Mouse (Mus musculus) heart, embryonic 15.5 days (tissue): ENCODE measurements around the gene Coq10a. TPM values are rescaled to one million over a fixed set of nuclear protein-coding genes. Genes with fewer than 3 reads are reported as not detected.
A peak's percentile ranks its signal among the peaks of the same experiment; 100 is the strongest.

ENCODE experiments used
- ATAC-seq: fragments of 200-750 bp; cut with Nextera tagmentation; replicated peaks from 2 replicates; pipeline ENCODE4 v1.8.0; 2017; ENCODE audit warnings: low read depth, moderate TSS enrichment; ENCODE audit not compliant: insufficient number of reproducible peaks, insufficient read depth, low FRiP score
- H3K27ac ChIP-seq: fragments of 300-500 bp; sonication (generic); 2 replicates; pipeline ENCODE4 v1.5.1; 2015; ENCODE audit warnings: mild to moderate bottlenecking, inconsistent platforms
- H3K27me3 ChIP-seq: fragments of 300-500 bp; sonication (generic); 2 replicates; pipeline ENCODE4 v1.6.1; 2015; ENCODE audit warnings: inconsistent platforms
- H3K36me3 ChIP-seq: fragments of 300-500 bp; sonication (generic); 2 replicates; pipeline ENCODE4 v1.6.1; 2015; ENCODE audit warnings: mild to moderate bottlenecking, inconsistent platforms
- H3K4me1 ChIP-seq: fragments of 300-500 bp; sonication (generic); replicated peaks from 2 replicates; pipeline ENCODE4 v1.6.1; 2015; ENCODE audit warnings: inconsistent platforms
- H3K4me2 ChIP-seq: fragments of 300-500 bp; sonication (generic); 2 replicates; pipeline ENCODE4 v1.6.1; 2015; ENCODE audit warnings: inconsistent platforms, mild to moderate bottlenecking, moderate library complexity
- H3K4me3 ChIP-seq: fragments of 300-500 bp; sonication (generic); 2 replicates; pipeline ENCODE4 v1.5.1; 2015; ENCODE audit warnings: mild to moderate bottlenecking, inconsistent platforms
- H3K9ac ChIP-seq: fragments of 300-500 bp; sonication (generic); 2 replicates; pipeline ENCODE4 v1.6.1; 2015; ENCODE audit warnings: mild to moderate bottlenecking, inconsistent platforms
- H3K9me3 ChIP-seq: fragments of 300-500 bp; sonication (generic); replicated peaks from 2 replicates; pipeline ENCODE4 v1.6.1; 2016; ENCODE audit warnings: inconsistent platforms
- WGBS: fragments of 180-500 bp; shearing (Covaris S2); methylation state at CpG from one replicate; pipeline ENCODE4 v1.1.7; 2015; ENCODE audit warnings: mixed read lengths; 5-methylcytosine and 5-hydroxymethylcytosine counted together
- polyA plus RNA-seq: library from polyadenylated mRNA; unstranded; fragments of >200 nt; fragmentation: Nextera tagmentation; extraction: Ambion mirVana; gene quantifications from 2 replicates; pipeline ENCODE4 v1.2.1, GENCODE M21; 2015

The Coq10a gene
- polyA plus RNA-seq, 1 experiment from 2014 or later = 17.0 TPM

DNA sequence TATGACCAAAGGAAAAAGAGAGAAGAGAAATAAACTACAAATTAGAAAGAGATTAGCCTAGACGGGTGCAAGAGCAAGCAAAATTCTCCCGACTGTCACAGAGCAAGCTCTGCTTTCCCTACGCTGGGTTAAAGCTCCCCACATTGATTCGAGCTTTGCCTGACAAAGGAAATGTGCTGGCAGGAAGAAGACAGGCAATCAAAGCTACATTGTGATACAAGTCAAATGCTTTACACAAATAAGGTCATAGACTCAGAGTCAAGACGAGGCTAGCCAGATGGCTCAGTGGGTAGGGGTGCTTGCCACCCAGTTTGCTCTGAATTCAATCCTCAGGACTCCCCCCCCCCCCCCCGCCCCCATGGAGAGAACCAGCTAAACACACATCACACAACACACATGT is 1.2 kb upstream of the Coq10a start:
- Histone ChIP-seq H3K27me3 (no peaks in the 10 kb centered on the region), H3K36me3 (peaks cover 6% of the 10 kb centered on the region), H3K27ac (no peak overlapping the region), H3K4me1 (peaks cover 23% of the 10 kb centered on the region), H3K4me2 (no peak overlapping the region), H3K9ac (no peak overlapping the region), H3K4me3 (no peak overlapping the region), H3K9me3 (no peaks in the 10 kb centered on the region)
- no peak for ATAC-seq
- WGBS = 71% methylated on average over 6 of the region's 6 CpGs

DNA sequence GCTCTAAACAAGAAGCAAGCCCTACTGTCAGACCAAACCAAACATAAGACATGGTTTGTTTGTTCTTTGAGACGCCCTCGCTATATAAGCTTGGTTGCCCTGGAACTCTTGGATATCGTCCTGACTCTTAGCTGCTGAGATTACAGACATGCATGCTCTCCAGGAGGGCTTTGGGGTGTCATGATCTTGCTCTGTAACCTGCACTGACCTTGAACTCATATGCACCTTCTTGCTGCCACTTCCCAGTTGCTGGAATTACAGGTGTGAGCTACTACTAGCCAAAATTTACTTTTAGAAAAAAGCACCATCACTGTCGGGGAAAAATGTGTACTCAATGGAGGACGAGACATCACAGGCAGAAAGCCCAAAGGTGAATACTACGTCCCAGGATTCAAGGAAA is 802 bp upstream of the Coq10a start:
- no peaks in the 10 kb centered on the region for H3K9me3 ChIP-seq
- peaks cover 23% of the 10 kb centered on the region for H3K4me1 ChIP-seq
- H3K36me3 ChIP-seq = peaks cover 8% of the 10 kb centered on the region
- no peak for ATAC-seq
- peak overlapping the region; percentile 96 for H3K27ac ChIP-seq
- peak overlapping the region; percentile 67 for H3K4me3 ChIP-seq
- H3K4me2 ChIP-seq = peak overlapping the region; percentile 94
- 80% methylated on average over 6 of the region's 6 CpGs for WGBS
- H3K9ac ChIP-seq = peak overlapping the region; percentile 67; the same call in 1 of the 2 replicates
- no peaks in the 10 kb centered on the region for H3K27me3 ChIP-seq

DNA sequence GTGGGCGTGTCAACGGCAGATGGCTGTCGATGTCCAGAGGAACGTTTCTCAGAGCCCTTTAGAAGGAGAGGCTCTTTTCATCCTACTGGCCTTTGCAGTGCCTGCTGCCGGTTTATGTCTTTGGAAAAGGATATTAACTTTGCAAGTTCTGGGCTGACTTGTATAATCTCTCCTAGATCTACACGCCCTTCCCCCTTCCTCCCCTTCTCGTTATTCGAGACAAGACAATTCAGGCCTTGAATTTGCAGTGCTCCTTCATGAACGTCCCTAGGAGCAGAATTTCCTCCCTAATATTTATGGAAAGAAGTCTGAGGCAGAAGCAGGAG is 384 bp upstream of the Coq10a start:
- WGBS = 6% methylated on average over 9 of the region's 9 CpGs
- H3K4me1 ChIP-seq = peaks cover 23% of the 10 kb centered on the region
- H3K27me3 ChIP-seq = no peaks in the 10 kb centered on the region
- H3K36me3 ChIP-seq = peaks cover 11% of the 10 kb centered on the region
- peak overlapping the region; percentile 96 for H3K27ac ChIP-seq
- H3K4me2 ChIP-seq = peak overlapping the region; percentile 94
- ATAC-seq = no peak
- no peaks in the 10 kb centered on the region for H3K9me3 ChIP-seq
- peak overlapping the region; percentile 67 for H3K9ac ChIP-seq
- peak overlapping the region; percentile 67 for H3K4me3 ChIP-seq

DNA sequence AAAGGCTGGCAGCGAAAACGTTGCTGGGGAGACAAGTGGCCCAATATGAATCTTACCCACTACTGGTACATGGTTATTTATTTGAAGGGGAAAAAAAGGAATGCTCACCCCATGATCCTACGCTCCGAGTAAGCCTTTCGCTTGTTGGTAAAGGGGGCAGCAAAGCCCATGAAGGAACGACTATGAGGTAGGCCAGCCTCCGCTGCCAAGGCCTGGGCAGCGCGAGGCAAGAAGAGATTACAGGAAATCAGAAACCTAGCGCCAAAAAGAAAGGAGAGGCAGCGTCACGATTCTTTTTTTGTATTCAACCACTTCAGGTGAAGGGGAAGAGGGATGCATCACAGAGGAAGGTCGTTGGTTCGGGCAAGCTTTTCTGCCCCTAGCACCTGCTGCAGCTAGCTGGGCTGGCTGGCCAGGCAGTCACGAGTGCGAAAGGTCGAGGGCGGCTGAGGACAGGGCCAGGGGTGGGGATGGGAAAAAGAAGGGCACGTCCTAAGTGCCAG is 847 bp downstream of the Coq10a start:
- Histone ChIP-seq H3K9ac (peak overlapping the region; percentile 67), H3K36me3 (peaks cover 23% of the 10 kb centered on the region), H3K4me1 (peaks cover 18% of the 10 kb centered on the region), H3K27me3 (no peaks in the 10 kb centered on the region), H3K4me2 (peak overlapping the region; percentile 94), H3K27ac (peak overlapping the region; percentile 96), H3K4me3 (peak overlapping the region; percentile 67), H3K9me3 (no peaks in the 10 kb centered on the region)
- no peak for ATAC-seq
- 11% methylated on average over 19 of the region's 19 CpGs for WGBS

- H3K4me1 ChIP-seq = peaks cover 8% of the 10 kb centered on the region; the same call in 1 of the 2 replicates
- 39% methylated on average over 3 of the region's 3 CpGs for WGBS
- H3K27ac ChIP-seq = peak overlapping the region; percentile 24; the same call in 1 of the 2 replicates
These were observed 6.2 kb downstream of the Coq10a start for GRCm38 (mm10) chr10:128362568-128362967.

DNA sequence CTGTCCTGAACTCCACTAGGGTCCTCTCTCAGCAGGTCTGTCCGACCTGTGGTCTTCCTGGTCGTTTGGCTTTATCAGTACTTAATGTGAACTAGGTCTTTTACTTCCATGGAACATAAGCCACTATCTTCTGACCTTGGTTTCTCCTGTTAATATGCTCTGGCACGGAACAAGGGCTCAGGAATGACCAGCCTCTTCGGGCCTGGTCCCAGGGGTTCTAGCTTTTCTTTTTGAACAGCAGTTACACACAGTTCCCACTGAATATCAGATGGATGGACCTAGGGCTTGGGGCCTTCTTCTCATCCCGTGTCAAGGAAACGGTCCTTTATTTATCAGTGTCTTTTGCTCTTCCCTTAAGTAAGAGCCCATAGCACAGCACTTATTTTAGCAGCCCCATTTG is 7.0 kb downstream of the Coq10a start:
- no peak for ATAC-seq

More at GRCm38 (mm10) chr10:128362568-128362967, 6.2 kb downstream of the Coq10a start:
- Histone ChIP-seq H3K4me2 (no peak overlapping the region), H3K9ac (no peak overlapping the region), H3K9me3 (no peaks in the 10 kb centered on the region), H3K27me3 (no peaks in the 10 kb centered on the region), H3K36me3 (peaks cover 77% of the 10 kb centered on the region), H3K4me3 (no peak overlapping the region)
- ATAC-seq = no peak

DNA sequence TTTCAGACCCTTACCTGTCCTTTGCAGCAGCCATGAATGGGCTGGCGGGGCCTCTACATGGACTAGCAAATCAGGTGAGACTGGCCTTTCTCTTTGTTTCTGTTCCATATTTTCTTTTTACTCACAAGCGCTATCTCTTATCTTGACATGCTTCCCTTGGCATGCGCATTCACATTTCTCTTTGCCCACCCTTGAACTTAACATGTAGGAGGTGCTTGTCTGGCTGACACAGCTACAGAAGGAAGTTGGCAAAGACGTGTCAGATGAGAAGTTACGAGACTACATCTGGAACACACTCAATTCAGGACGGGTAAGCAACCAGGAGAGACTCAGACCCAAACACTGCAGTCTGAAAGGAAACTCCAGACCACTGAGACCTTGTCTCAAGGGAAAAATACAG is 9.6 kb downstream of the Coq10a start:
- peaks cover 92% of the 10 kb centered on the region for H3K36me3 ChIP-seq
- H3K27ac ChIP-seq = 0 out of 2 replicates have a peak overlapping the region, but pooled peaks have one; percentile 16
- ATAC-seq = no peak
- H3K9ac ChIP-seq = no peak overlapping the region
- 64% methylated on average over 6 of the region's 6 CpGs for WGBS
- H3K4me3 ChIP-seq = no peak overlapping the region
- no peak overlapping the region for H3K4me2 ChIP-seq
- no peaks in the 10 kb centered on the region for H3K9me3 ChIP-seq
- H3K4me1 ChIP-seq = peaks cover 4% of the 10 kb centered on the region; the same call in 1 of the 2 replicates
- H3K27me3 ChIP-seq = no peaks in the 10 kb centered on the region

More for the DNA sequence above, 7.0 kb downstream of the Coq10a start:
- Histone ChIP-seq H3K27ac (peak overlapping the region; percentile 24; the same call in 1 of the 2 replicates), H3K4me2 (no peak overlapping the region), H3K9me3 (no peaks in the 10 kb centered on the region), H3K4me1 (peaks cover 4% of the 10 kb centered on the region; the same call in 1 of the 2 replicates), H3K4me3 (no peak overlapping the region), H3K36me3 (peaks cover 83% of the 10 kb centered on the region), H3K9ac (no peak overlapping the region), H3K27me3 (no peaks in the 10 kb centered on the region)
- WGBS = 72% methylated on average over 6 of the region's 6 CpGs

- ATAC-seq = no peak
- H3K36me3 ChIP-seq = peaks cover 92% of the 10 kb centered on the region
- no peak overlapping the region for H3K27ac ChIP-seq
- peaks cover 4% of the 10 kb centered on the region; the same call in 1 of the 2 replicates for H3K4me1 ChIP-seq
- H3K27me3 ChIP-seq = no peaks in the 10 kb centered on the region
- H3K9ac ChIP-seq = no peak overlapping the region
- H3K9me3 ChIP-seq = no peaks in the 10 kb centered on the region
- no peak overlapping the region for H3K4me2 ChIP-seq
- 48% methylated on average over 2 of the region's 2 CpGs for WGBS
- H3K4me3 ChIP-seq = no peak overlapping the region
These were observed 10.0 kb downstream of the Coq10a start for GRCm38 (mm10) chr10:128358796-128359195.

DNA sequence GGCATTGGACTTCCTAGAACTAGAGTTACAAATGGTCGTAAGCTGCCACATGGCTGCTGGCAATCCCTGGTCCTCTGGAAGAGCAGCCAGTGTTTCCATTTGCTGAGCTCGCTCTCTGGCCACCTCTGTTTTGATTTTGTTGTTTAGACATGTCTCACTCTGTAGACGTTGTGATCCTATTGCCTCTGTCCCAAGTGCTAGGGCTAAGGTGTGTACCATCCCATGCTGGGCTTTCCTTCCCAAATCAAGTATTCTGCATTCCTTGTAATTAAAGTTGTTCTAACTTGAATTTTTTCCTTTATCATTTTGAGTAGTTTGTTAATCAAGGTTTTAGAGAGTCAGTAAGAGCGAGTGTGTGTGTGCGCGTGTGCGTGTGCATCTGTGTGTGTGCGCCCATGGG is 21.3 kb downstream of the Coq10a start:
- no peak overlapping the region for H3K4me2 ChIP-seq
- H3K27ac ChIP-seq = no peak overlapping the region
- H3K4me3 ChIP-seq = no peak overlapping the region
- H3K36me3 ChIP-seq = peaks cover 37% of the 10 kb centered on the region
- WGBS = 86% methylated on average over 8 of the region's 8 CpGs
- no peaks in the 10 kb centered on the region for H3K27me3 ChIP-seq
- peaks cover 43% of the 10 kb centered on the region for H3K4me1 ChIP-seq
- no peak for ATAC-seq
- no peaks in the 10 kb centered on the region for H3K9me3 ChIP-seq
- H3K9ac ChIP-seq = no peak overlapping the region

DNA sequence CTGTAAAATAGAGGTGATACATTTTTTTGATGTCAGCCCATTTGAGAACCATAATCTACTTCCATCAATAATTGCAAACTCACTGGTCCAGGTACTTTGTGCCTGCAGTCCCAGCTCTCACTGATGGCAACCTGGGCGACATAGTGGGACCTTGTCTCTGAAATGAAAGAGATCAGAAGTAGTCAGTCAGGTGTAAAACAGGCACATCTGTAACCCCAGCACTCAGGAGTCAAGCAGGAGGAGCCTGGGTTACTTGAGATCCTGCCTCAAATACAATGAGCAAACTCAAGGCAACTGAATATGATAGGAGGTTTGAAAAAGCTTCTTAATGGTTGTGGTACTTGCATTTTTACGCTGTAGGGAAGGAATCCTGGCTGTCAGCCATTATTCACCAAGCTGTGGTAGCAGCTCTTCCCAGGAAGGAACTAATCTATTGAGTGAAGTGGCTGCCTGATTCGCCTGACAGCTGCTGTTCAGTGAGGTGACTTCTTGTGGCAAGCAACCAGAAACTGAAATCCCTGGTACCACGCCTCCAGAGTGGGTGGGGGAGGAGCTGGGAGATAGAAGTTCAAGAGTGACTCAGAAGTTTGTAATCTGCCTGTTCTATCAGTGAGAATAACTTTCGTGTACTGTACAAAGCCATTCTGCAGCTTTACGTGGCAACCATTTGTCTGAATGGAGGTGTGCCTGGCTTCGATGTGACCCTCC is 24.1 kb downstream of the Coq10a start:
- peak overlapping the region; percentile 37 for H3K4me3 ChIP-seq
- 6% methylated on average over 7 of the region's 7 CpGs for whole genome bisulfite sequencing
- H3K9me3 ChIP-seq = no peaks in the 10 kb centered on the region
- peaks cover 59% of the 10 kb centered on the region for H3K4me1 ChIP-seq
- H3K27ac ChIP-seq = peak overlapping the region; percentile 84
- no peaks in the 10 kb centered on the region for H3K27me3 ChIP-seq
- ATAC-seq = peak; percentile 90
- peak overlapping the region; percentile 61 for H3K4me2 ChIP-seq
- peaks cover 15% of the 10 kb centered on the region for H3K36me3 ChIP-seq
- peak overlapping the region; percentile 27; the same call in 1 of the 2 replicates for H3K9ac ChIP-seq

GRCm38 (mm10) chr10:128343436-128343835 is 25.4 kb downstream of the Coq10a start:
- 0 out of 2 replicates have a peak overlapping the region, but pooled peaks have one; percentile 42 for H3K27ac ChIP-seq
- no peak for ATAC-seq
- no peak overlapping the region for H3K4me3 ChIP-seq
- peaks cover 9% of the 10 kb centered on the region for H3K36me3 ChIP-seq
- no peaks in the 10 kb centered on the region for H3K9me3 ChIP-seq
- no peaks in the 10 kb centered on the region for H3K27me3 ChIP-seq
- H3K9ac ChIP-seq = no peak overlapping the region
- 87% methylated on average over 1 of the region's 1 CpGs for WGBS
- H3K4me1 ChIP-seq = peaks cover 72% of the 10 kb centered on the region
- no peak overlapping the region for H3K4me2 ChIP-seq
